Mouse (Mus musculus): Measurements from ENCODE around the gene Rpl9. TPM values are rescaled to one million over a fixed set of nuclear protein-coding genes. Genes with fewer than 3 reads are reported as not detected.

Rpl9 gene
- total RNA-seq (2021) = 100 to 1,000 TPM; 502 to 606 TPM
- long read RNA-seq, experiment 1, transcript Rpl9-201 (8 exons, 738 nt) = major isoform, 207 of 213 reads
- long read RNA-seq, experiment 1, partial matches to known transcripts = 3 of 213 reads
- long read RNA-seq, experiment 1, other reads (novel, unspliced or antisense) = 3 of 213 reads
- long read RNA-seq, experiment 2, transcript Rpl9-201 (8 exons, 738 nt) = major isoform, 237 of 247 reads
- long read RNA-seq, experiment 2, partial matches to known transcripts = 5 of 247 reads
- long read RNA-seq, experiment 2, other reads (novel, unspliced or antisense) = 3 of 247 reads

- Histone ChIP-seq H3K27ac (peak within 1 kb of the TSS; percentile 96), H3K4me3 (peak within 1 kb of the TSS; percentile 93)
- DNase-seq = peak; percentile 99
- TF ChIP-seq CTCF (IDR thresholded peaks at IDR 0.05) = no peak
- intact Hi-C loops (cut with DNase I) = loop anchor here (1.0 to 5.0 kb wide), 2 partner anchors 56 to 101 kb away; partner anchors contain the start of genes Gm43552 and Rfc1
Observed at GRCm38 (mm10) chr5:65390648-65391644, at the start of gene Rpl9, which contains the start of gene Lias. TSS of gene Rpl9 (minus strand) at chr5:65391444. TSS of gene Lias (plus strand) at chr5:65391497.

- intact Hi-C loops (cut with DNase I) = no loop called here
- no peak for DNase-seq
- TF ChIP-seq CTCF (IDR thresholded peaks at IDR 0.05) = no peak
Observed at GRCm38 (mm10) chr5:65438041-65438440, 46.8 kb upstream of the Rpl9 start.

GRCm38 (mm10) chr5:65435806-65436561 is 44.7 kb upstream of the Rpl9 start, which contains the start of gene Ugdh:
TSS of gene Ugdh (minus strand) at chr5:65435949.
- TF ChIP-seq CTCF (IDR thresholded peaks at IDR 0.05) = no peak
- intact Hi-C loops (cut with DNase I) = loop anchor here (2.0 kb wide), 1 partner anchor 57 kb away; the partner anchor contains the start of gene Gm43552
- Histone ChIP-seq H3K4me3 (peak within 1 kb of the TSS; percentile 96), H3K27ac (peak within 1 kb of the TSS; percentile 96)
- peak; percentile 99 for DNase-seq

More at GRCm38 (mm10) chr5:65438041-65438440, 46.8 kb upstream of the Rpl9 start:
- H3K4me3 ChIP-seq = no peak overlapping the region
- no peak overlapping the region for H3K27ac ChIP-seq

GRCm38 (mm10) chr5:65435363-65435805 is 44.1 kb upstream of the Rpl9 start:
- no peak for DNase-seq
- intact Hi-C loops (cut with DNase I) = no loop called here
- no peak for TF ChIP-seq CTCF (IDR thresholded peaks at IDR 0.05)
- Histone ChIP-seq H3K4me3 (peak overlapping the region; percentile 96), H3K27ac (peak overlapping the region; percentile 96)

GRCm38 (mm10) chr5:65434471-65435362 is 43.5 kb upstream of the Rpl9 start:
- intact Hi-C loops (cut with DNase I) = no loop called here

GRCm38 (mm10) chr5:65429441-65429840 is 38.2 kb upstream of the Rpl9 start:
- TF ChIP-seq CTCF (IDR thresholded peaks at IDR 0.05) = no peak
- H3K27ac ChIP-seq = no peak overlapping the region
- H3K4me3 ChIP-seq = no peak overlapping the region
- no peak for DNase-seq
- intact Hi-C loops (cut with DNase I) = no loop called here

More at GRCm38 (mm10) chr5:65434471-65435362, 43.5 kb upstream of the Rpl9 start:
- TF ChIP-seq CTCF (IDR thresholded peaks at IDR 0.05) = no peak
- peak overlapping the region; percentile 96 for H3K27ac ChIP-seq
- no peak for DNase-seq
- peak overlapping the region; percentile 96 for H3K4me3 ChIP-seq

- TF ChIP-seq CTCF (IDR thresholded peaks at IDR 0.05) = no peak
- no peak for DNase-seq
- Histone ChIP-seq H3K27ac (no peak overlapping the region), H3K4me3 (no peak overlapping the region)
- intact Hi-C loops (cut with DNase I) = no loop called here
Observed at GRCm38 (mm10) chr5:65428321-65428720, 37.1 kb upstream of the Rpl9 start.

- Histone ChIP-seq H3K4me3 (no peak overlapping the region), H3K27ac (no peak overlapping the region)
- no peak for TF ChIP-seq CTCF (IDR thresholded peaks at IDR 0.05)
- no peak for DNase-seq
- intact Hi-C loops (cut with DNase I) = no loop called here
Observed at GRCm38 (mm10) chr5:65425251-65425650, 34.0 kb upstream of the Rpl9 start.

- intact Hi-C loops (cut with DNase I) = no loop called here
- Histone ChIP-seq H3K4me3 (no peak overlapping the region), H3K27ac (no peak overlapping the region)
- DNase-seq = no peak
- TF ChIP-seq CTCF (IDR thresholded peaks at IDR 0.05) = no peak
Observed at GRCm38 (mm10) chr5:65424215-65424614, 33.0 kb upstream of the Rpl9 start.

- DNase-seq = no peak
- H3K27ac ChIP-seq = no peak overlapping the region
- intact Hi-C loops (cut with DNase I) = no loop called here
- no peak overlapping the region for H3K4me3 ChIP-seq
- TF ChIP-seq CTCF (IDR thresholded peaks at IDR 0.05) = no peak
Observed at GRCm38 (mm10) chr5:65422803-65423202, 31.6 kb upstream of the Rpl9 start.

GRCm38 (mm10) chr5:65420822-65421221 is 29.6 kb upstream of the Rpl9 start:
- no peak overlapping the region for H3K27ac ChIP-seq

More at GRCm38 (mm10) chr5:65420822-65421221, 29.6 kb upstream of the Rpl9 start:
- no peak for TF ChIP-seq CTCF (IDR thresholded peaks at IDR 0.05)
- H3K4me3 ChIP-seq = no peak overlapping the region
- intact Hi-C loops (cut with DNase I) = no loop called here
- no peak for DNase-seq

All from gastrocnemius, adult 2 months (tissue).